Mouse (Mus musculus) heart, postnatal 36 days (tissue): ENCODE measurements around the gene Cd200r1. TPM values are rescaled to one million over a fixed set of nuclear protein-coding genes. Genes with fewer than 3 reads are reported as not detected.

Source experiments
- total RNA-seq, 2 experiments: library from RNA; stranded (reverse); gene quantifications; 2 replicates each; pipeline ENCODE4 v1.2.3; 2021

The Cd200r1 gene
- total RNA-seq, 2 experiments from 2014 or later: 0.41 TPM; not detected in 1

Other genes starting within 250 kb of the Cd200r1 start
- gene Boc, start 206.8 kb upstream of the Cd200r1 start, total RNA-seq: 1 to 10 TPM; 4.8 to 5.9 TPM
- gene Nepro, start 41.4 kb upstream of the Cd200r1 start, total RNA-seq: 1 to 10 TPM; 5.1 to 5.7 TPM
- gene Gtpbp8, start 19.4 kb upstream of the Cd200r1 start, total RNA-seq: 10 to 100 TPM; 10.1 to 10.2 TPM
- not detected for gene Cd200r4, start 46.0 kb downstream of the Cd200r1 start, total RNA-seq
- gene Cd200r2, start 101.4 kb downstream of the Cd200r1 start, total RNA-seq: not detected
- gene Cd200r3, start 177.9 kb downstream of the Cd200r1 start, total RNA-seq: not detected